Mouse (Mus musculus) lung, adult 2 months (tissue): Measurements from ENCODE around the gene Ptpra. TPM values are rescaled to one million over a fixed set of nuclear protein-coding genes. Genes with fewer than 3 reads are reported as not detected.
"Not testable (repeated sequence)": the region's sequence is repeated elsewhere in the genome, so short reads cannot be mapped to it uniquely, and the experiment has no call there.

Experiments
- DNase-seq: peaks from one replicate; pipeline ENCODE4 v3.0.0; 2022
- H3K4me1 ChIP-seq: fragments of 200-500 bp; 2 replicates; pipeline ENCODE4 v1.6.1; 2011; ENCODE audit warnings: low read length; ENCODE audit not compliant: control insufficient read depth, insufficient read depth
- H3K4me3 ChIP-seq: fragments of 200-500 bp; replicated peaks from 2 replicates; pipeline ENCODE3; 2011; ENCODE audit warnings: low read depth, mild to moderate bottlenecking, control low read depth, low read length; ENCODE audit errors: extremely low read depth
- CTCF ChIP-seq: fragments of 200-500 bp; IDR thresholded peaks from 2 replicates; pipeline ENCODE4 v1.5.1; 2011; ENCODE audit warnings: mild to moderate bottlenecking, low read length, control low read depth; ENCODE audit not compliant: insufficient read depth
- POLR2A ChIP-seq: fragments of 200-500 bp; IDR thresholded peaks from 2 replicates; pipeline ENCODE4 v1.6.1; 2011; ENCODE audit warnings: low read depth, mild to moderate bottlenecking, control low read depth, low read length, borderline replicate concordance; ENCODE audit errors: extremely low read depth
- WGBS: fragments of 180-500 bp; shearing (Covaris S2); methylation state at CpG from one replicate; pipeline ENCODE4 v1.1.7; 2018; 5-methylcytosine and 5-hydroxymethylcytosine counted together
- polyA plus RNA-seq: library from polyadenylated mRNA; depleted of rRNA; stranded (reverse); fragments of >200 nt; gene quantifications from 2 replicates; pipeline ENCODE4 v1.2.3, GENCODE M21; 2012

The Ptpra gene
- polyA plus RNA-seq, 1 experiment, result 64.3 TPM

- 74% methylated on average over 4 of the region's 4 CpGs for whole genome bisulfite sequencing
- no peaks in the 10 kb centered on the region; the same call in 1 of the 2 replicates for H3K4me1 ChIP-seq
- no peak for DNase-seq
- TF ChIP-seq POLR2A (no peak), CTCF (no peak)
- no peak overlapping the region for H3K4me3 ChIP-seq
These were observed 32.1 kb downstream of the Ptpra start for GRCm38 (mm10) chr2:130482177-130482576.

DNA sequence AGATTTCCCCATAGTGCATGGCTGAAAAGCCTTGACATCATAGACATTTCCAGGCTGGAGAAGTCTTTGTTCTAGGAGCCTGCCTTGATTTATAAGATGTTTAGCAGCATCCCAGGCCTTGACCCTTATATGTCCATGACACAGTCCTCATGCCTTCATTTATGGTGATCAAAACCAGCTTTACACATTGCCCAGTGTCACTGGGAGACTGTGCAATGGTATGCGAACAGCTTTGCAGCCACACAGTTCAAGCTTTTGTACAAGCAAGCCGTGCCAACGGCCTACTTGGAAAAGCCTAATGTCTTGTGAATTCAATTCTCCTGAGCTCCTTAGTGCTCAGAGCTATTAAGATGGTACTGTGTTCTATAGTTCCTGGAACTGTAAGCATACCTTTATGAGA is 32.6 kb downstream of the Ptpra start:
- H3K4me3 ChIP-seq, result no peak overlapping the region
- DNase-seq, result no peak
- no peaks in the 10 kb centered on the region; the same call in 1 of the 2 replicates for H3K4me1 ChIP-seq
- WGBS, result 59% methylated on average over 3 of the region's 3 CpGs
- TF ChIP-seq POLR2A, result no peak
- no peak for TF ChIP-seq CTCF

DNA sequence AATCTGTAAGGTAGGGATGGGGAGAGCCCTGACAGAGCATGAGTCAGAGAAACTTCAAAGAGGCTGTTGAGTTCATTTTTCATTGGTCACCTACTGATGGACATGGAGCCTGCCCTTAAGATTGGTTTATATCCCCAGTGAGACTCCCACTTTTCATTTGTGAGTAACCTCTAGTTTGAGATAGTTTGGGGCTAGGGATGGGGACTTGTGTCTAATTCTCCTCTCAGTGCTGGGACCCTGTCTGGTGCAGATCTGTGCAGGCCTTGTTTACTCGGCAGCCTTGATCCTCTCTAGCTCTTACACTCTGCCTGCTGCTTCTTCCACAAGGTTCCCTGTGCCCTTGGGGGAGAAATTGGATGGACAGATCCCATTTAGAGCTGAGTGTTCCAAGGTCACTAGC is 34.1 kb downstream of the Ptpra start:
- no peak for DNase-seq
- no peak overlapping the region for H3K4me3 ChIP-seq
- H3K4me1 ChIP-seq, result peaks cover 2% of the 10 kb centered on the region; the same call in 1 of the 2 replicates
- 91% methylated on average over 1 of the region's 1 CpGs for WGBS
- TF ChIP-seq CTCF (no peak), POLR2A (no peak)

DNA sequence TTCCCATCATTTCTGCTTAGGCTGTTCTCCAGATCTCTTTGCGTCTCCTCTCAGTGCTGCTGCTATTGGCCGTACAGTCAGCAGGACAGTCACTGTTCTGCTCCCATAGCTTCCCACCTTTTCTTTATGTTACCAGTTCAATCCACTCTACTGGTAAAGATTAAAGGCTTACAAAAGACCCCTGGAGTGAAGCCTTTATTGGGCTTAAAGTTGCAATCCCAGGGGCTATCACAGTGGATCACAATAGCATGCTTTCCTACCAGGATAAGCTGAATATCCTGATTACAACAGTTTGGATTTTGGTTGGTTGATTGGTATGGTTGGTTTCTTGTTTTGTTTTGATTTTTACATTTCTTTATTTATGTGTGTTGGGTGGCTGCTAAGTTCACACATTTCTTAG is 37.9 kb downstream of the Ptpra start:
- 93% methylated on average over 2 of the region's 2 CpGs for WGBS
- TF ChIP-seq POLR2A (no peak), CTCF (no peak)
- no peak for DNase-seq

GRCm38 (mm10) chr2:130488600-130488999 is 38.5 kb downstream of the Ptpra start:
- H3K4me3 ChIP-seq, result no peak overlapping the region
- no peak for TF ChIP-seq CTCF
- TF ChIP-seq POLR2A, result no peak
- peaks cover 2% of the 10 kb centered on the region; the same call in 1 of the 2 replicates for H3K4me1 ChIP-seq
- 78% methylated on average over 4 of the region's 4 CpGs for WGBS
- DNase-seq, result no peak

More for the DNA sequence above, 37.9 kb downstream of the Ptpra start:
- H3K4me1 ChIP-seq, result peaks cover 2% of the 10 kb centered on the region; the same call in 1 of the 2 replicates
- H3K4me3 ChIP-seq, result no peak overlapping the region

DNA sequence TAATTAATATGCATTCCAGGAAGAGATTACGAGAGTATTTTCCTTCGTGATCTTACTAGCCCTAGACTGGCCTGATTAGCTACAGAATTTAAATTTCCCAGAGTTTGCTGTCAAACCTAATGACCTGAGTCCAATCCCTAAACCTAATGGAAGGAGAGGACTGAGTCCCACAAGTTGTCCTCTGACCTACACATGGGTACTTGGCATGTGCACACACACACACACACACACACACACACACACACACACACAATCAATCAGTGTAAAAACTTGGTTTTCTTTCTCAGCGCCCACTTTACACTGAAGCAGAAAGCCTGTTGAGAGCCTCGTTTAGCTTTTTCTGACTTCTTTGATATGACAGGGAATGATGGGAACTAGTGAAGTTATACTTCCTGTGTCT is 41.1 kb downstream of the Ptpra start:
- Histone ChIP-seq H3K4me1 (peaks cover 7% of the 10 kb centered on the region; the same call in 1 of the 2 replicates), H3K4me3 (no peak overlapping the region)
- no peak for DNase-seq
- whole genome bisulfite sequencing, result 69% methylated on average over 4 of the region's 4 CpGs
- TF ChIP-seq CTCF, result no peak
- TF ChIP-seq POLR2A, result no peak

DNA sequence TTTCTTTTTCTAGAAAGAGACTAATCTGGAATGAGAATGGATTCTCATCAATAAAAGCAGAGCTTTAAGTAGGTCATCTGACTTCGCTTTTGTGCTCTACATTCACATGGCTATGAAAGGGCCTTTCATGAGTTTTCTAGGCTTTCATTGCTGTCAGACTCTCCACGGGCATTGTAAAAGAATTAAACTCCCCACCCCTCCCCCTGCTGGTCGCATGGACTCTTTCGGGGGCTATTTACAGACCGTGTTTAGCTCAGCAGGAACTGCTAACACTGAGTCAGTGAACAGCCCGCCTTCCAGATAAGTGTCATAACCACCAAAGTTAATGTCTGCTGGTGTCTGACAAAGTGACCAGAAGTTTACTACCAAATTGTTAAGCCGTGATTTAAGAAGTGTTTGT is 41.5 kb downstream of the Ptpra start:
- Histone ChIP-seq H3K4me3 (no peak overlapping the region), H3K4me1 (peaks cover 7% of the 10 kb centered on the region; the same call in 1 of the 2 replicates)
- 43% methylated on average over 7 of the region's 7 CpGs for WGBS
- DNase-seq, result no peak
- TF ChIP-seq CTCF, result no peak
- TF ChIP-seq POLR2A, result no peak

GRCm38 (mm10) chr2:130495114-130495513 is 45.0 kb downstream of the Ptpra start:
- WGBS, result 79% methylated on average over 4 of the region's 4 CpGs
- not testable (repeated sequence) for DNase-seq, H3K4me3 ChIP-seq, H3K4me1 ChIP-seq

DNA sequence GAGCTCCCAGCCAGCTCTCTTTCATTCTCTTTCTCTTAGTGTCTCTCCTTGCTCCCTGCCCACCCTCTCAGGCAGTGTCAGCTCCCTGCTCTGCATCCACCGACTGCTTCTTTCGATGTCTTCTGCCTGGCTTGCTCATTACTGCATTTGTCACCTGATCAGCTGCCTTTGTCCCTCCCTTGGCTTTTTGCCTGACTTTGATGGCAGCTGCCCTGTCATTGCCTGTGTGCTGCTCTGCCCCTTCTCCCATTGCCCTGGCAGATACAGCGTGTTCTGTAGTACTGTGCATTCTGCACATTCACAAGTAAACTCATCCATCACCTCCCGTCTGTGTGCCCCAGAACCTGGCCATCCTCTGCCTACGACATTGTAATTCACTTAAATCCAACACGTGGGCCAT is 46.0 kb downstream of the Ptpra start:
- TF ChIP-seq POLR2A (no peak), CTCF (no peak)
- no peak for DNase-seq
- WGBS, result 42% methylated on average over 6 of the region's 6 CpGs
- peaks cover 5% of the 10 kb centered on the region; the same call in 1 of the 2 replicates for H3K4me1 ChIP-seq
- H3K4me3 ChIP-seq, result no peak overlapping the region

- no peak for TF ChIP-seq POLR2A
- no peak for TF ChIP-seq CTCF
- WGBS, result 62% methylated on average over 4 of the region's 4 CpGs
- no peak for DNase-seq
These were observed 46.9 kb downstream of the Ptpra start for GRCm38 (mm10) chr2:130496931-130497330.

More at GRCm38 (mm10) chr2:130496931-130497330, 46.9 kb downstream of the Ptpra start:
- Histone ChIP-seq H3K4me3 (no peak overlapping the region), H3K4me1 (peaks cover 7% of the 10 kb centered on the region; the same call in 1 of the 2 replicates)
